Mouse (Mus musculus): ENCODE data around the gene Lmf1.
A peak's percentile ranks its signal among the peaks of the same experiment; 100 is the strongest.

GRCm38 (mm10) chr17:25578920-25579319, at the start of gene Lmf1:
- TF ChIP-seq POLR2A (IDR thresholded peaks at IDR 0.05; ENCODE audit: borderline replicate concordance, extremely low read depth, low read depth, low read length), result peak; percentile 78; the same call in 1 of the 2 replicates
- TF ChIP-seq CTCF (IDR thresholded peaks at IDR 0.05; ENCODE audit: insufficient read depth, low read length), result no peak

Measured in lung, adult 2 months (tissue).